Mouse (Mus musculus) gastrocnemius, postnatal 4 days (tissue): ENCODE measurements around the gene Cuedc1. TPM values are rescaled to one million over a fixed set of nuclear protein-coding genes. Genes with fewer than 3 reads are reported as not detected.
"Not testable (repeated sequence)": the region's sequence is repeated elsewhere in the genome, so short reads cannot be mapped to it uniquely, and the experiment has no call there.

Experiments
- DNase-seq, 2 experiments: peaks; one replicate each; pipeline ENCODE4 v3.0.0; 2021 to 2022; ENCODE audit warnings: low spot score in 2 of 2, mixed read lengths in 2 of 2
- total RNA-seq, 2 experiments: library from RNA; stranded (reverse); gene quantifications; 2 replicates each; pipeline ENCODE4 v1.2.3; 2021

Cuedc1 gene
- total RNA-seq, 2 experiments from 2014 or later = 47.4 to 53.8 TPM

- DNase-seq = no peak
Measured at GRCm38 (mm10) chr11:88168611-88169010, 70.8 kb downstream of the Cuedc1 start.

GRCm38 (mm10) chr11:88169531-88170040, 71.7 kb downstream of the Cuedc1 start:
- no peak for DNase-seq

- DNase-seq = no peak
Measured at GRCm38 (mm10) chr11:88170606-88171005, 72.7 kb downstream of the Cuedc1 start.

- DNase-seq = no peak
Measured at GRCm38 (mm10) chr11:88171876-88172442, 74.1 kb downstream of the Cuedc1 start.

- peak in 1 of 2 experiments; percentile 78 for DNase-seq
Measured at GRCm38 (mm10) chr11:88172601-88173325, 74.9 kb downstream of the Cuedc1 start.

GRCm38 (mm10) chr11:88173386-88174025, 75.6 kb downstream of the Cuedc1 start:
- no peak for DNase-seq

GRCm38 (mm10) chr11:88180467-88180958, 82.7 kb downstream of the Cuedc1 start:
- DNase-seq = peak; percentile 71 to 83

- DNase-seq = peak; percentile 76 to 87
Measured at GRCm38 (mm10) chr11:88180959-88181619, 83.2 kb downstream of the Cuedc1 start.

- no peak for DNase-seq
Measured at GRCm38 (mm10) chr11:88184632-88185180, 86.8 kb downstream of the Cuedc1 start.

- no peak for DNase-seq
Measured at GRCm38 (mm10) chr11:88186078-88186946, 88.5 kb downstream of the Cuedc1 start.

GRCm38 (mm10) chr11:88186947-88187243, 89.0 kb downstream of the Cuedc1 start:
- DNase-seq = no peak

- peak; percentile 73 to 85 for DNase-seq
Measured at GRCm38 (mm10) chr11:88187417-88188133, 89.7 kb downstream of the Cuedc1 start.

GRCm38 (mm10) chr11:88188216-88188615, 90.4 kb downstream of the Cuedc1 start:
- no peak for DNase-seq

- no peak for DNase-seq
Measured at GRCm38 (mm10) chr11:88188635-88189034, 90.8 kb downstream of the Cuedc1 start.

GRCm38 (mm10) chr11:88192595-88192994, 94.7 kb downstream of the Cuedc1 start:
- no peak for DNase-seq

- DNase-seq = no peak
Measured at GRCm38 (mm10) chr11:88193098-88193823, 95.4 kb downstream of the Cuedc1 start.

GRCm38 (mm10) chr11:88193824-88194696, 96.2 kb downstream of the Cuedc1 start:
- DNase-seq = no peak

GRCm38 (mm10) chr11:88195699-88196098, 97.8 kb downstream of the Cuedc1 start:
- not testable (repeated sequence) for DNase-seq
